Mouse (Mus musculus) embryo, embryonic 11.5 days (tissue): ENCODE measurements at regions not wholly inside any gene's neighbourhood (a gene's known extent, or its start where the extent isn't known, plus 50 kb on each side); places are given as distances from the start of the nearest gene placed in this dataset.
A peak's percentile ranks its signal among the peaks of the same experiment; 100 is the strongest.

ENCODE experiments used
- DNase-seq: peaks from one replicate; pipeline ENCODE4 v3.0.0-alpha.2; 2012; ENCODE audit warnings: low read depth, low spot score

GRCm38 (mm10) chr8:44094818-44095217 lies 385.0 kb upstream of the Adam34 start:
- DNase-seq = no peak

GRCm38 (mm10) chr8:44093491-44093890 lies 383.6 kb upstream of the Adam34 start:
- no peak for DNase-seq

GRCm38 (mm10) chr8:44082057-44082456 lies 372.2 kb upstream of the Adam34 start:
- no peak for DNase-seq

- DNase-seq = no peak
These were observed 349.0 kb upstream of the Adam34 start for GRCm38 (mm10) chr8:44058846-44059245.

- DNase-seq = no peak
These were observed 332.9 kb upstream of the Adam34 start for GRCm38 (mm10) chr8:44042572-44043355.

GRCm38 (mm10) chr8:44034211-44034610 lies 324.4 kb upstream of the Adam34 start:
- no peak for DNase-seq

GRCm38 (mm10) chr8:44031376-44031775 lies 321.5 kb upstream of the Adam34 start:
- DNase-seq = no peak

- DNase-seq = no peak
These were observed 321.1 kb upstream of the Adam34 start for GRCm38 (mm10) chr8:44030972-44031371.

- DNase-seq = no peak
These were observed 317.9 kb upstream of the Adam34 start for GRCm38 (mm10) chr8:44027738-44028137.

GRCm38 (mm10) chr8:44025926-44026325 lies 316.1 kb upstream of the Adam34 start:
- DNase-seq = peak; percentile 14

GRCm38 (mm10) chr8:44024028-44024427 lies 314.2 kb upstream of the Adam34 start:
- DNase-seq = no peak
